17 mouse cellular contexts compared by ENCODE assay signal in genomic region chr8:61713195-61713990, GRCm38 (mm10).
A peak's percentile ranks its signal among the peaks of the same experiment; 100 is the strongest.
DNase-seq lines count a peak whose midpoint lies in the region; ATAC-seq and TF ChIP-seq lines count a peak whose summit lies in the region.
"Had no signal": no experiment of that assay in that cellular context is flagged by ENCODE, and none has a peak within 500 bp of the region (broad histone marks: within the 10 kb centered on the region; RNA-seq: fewer than 3 reads in every experiment).

No protein-coding gene starts in this region.

- TF ChIP-seq EP300 in stomach, postnatal 0 days (optimal IDR thresholded peaks at IDR 0.05): no peak

- H3K4me1 ChIP-seq in heart, embryonic 16.5 days (ENCODE audit: control insufficient read depth, insufficient read depth, low read length): peaks cover 33% of the 10 kb centered on the region
- H3K4me1 ChIP-seq in testis, adult 2 months (ENCODE audit: control insufficient read depth, insufficient read depth, low read length): peaks cover 9% of the 10 kb centered on the region
- peaks cover 18% of the 10 kb centered on the region for H3K4me1 ChIP-seq in intestine, embryonic 16.5 days (ENCODE audit: control insufficient read depth, insufficient read depth, low read length)
- H3K4me1 ChIP-seq in stomach, postnatal 0 days (replicated peaks; ENCODE audit: control insufficient read depth, insufficient read depth): peaks cover 6% of the 10 kb centered on the region; the same call in 1 of the 2 replicates
- H3K4me1 ChIP-seq: forebrain, embryonic 13.5 days; limb, embryonic 15.5 days; megakaryocyte, embryonic 14.5 days had no signal

- no peak for ATAC-seq in heart, embryonic 16.5 days (replicated peaks; ENCODE audit: extremely low read depth, insufficient read depth, low FRiP score)
- peak; percentile 49 for ATAC-seq in intestine, embryonic 16.5 days
- peak; percentile 80 for ATAC-seq in stomach, postnatal 0 days (ENCODE audit: low FRiP score, low TSS enrichment)
- ATAC-seq: CD4-positive, CD25-positive, alpha-beta regulatory T cell, adult 4 months; hindbrain, embryonic 16.5 days; midbrain, embryonic 16.5 days had no signal

- no peak for TF ChIP-seq CTCF in testis, adult 2 months (IDR thresholded peaks at IDR 0.05; ENCODE audit: control insufficient read depth, insufficient read depth, insufficient replicate concordance, low read depth, low read length)
- TF ChIP-seq CTCF in stomach, postnatal 0 days (IDR thresholded peaks at IDR 0.05; ENCODE audit: low read depth): no peak

- H3K4me3 ChIP-seq in heart, embryonic 16.5 days (ENCODE audit: low read length): no peak overlapping the region
- H3K4me3 ChIP-seq in testis, adult 2 months (ENCODE audit: control insufficient read depth, low read depth, low read length): peak overlapping the region; percentile 16; the same call in 1 of the 2 replicates
- no peak overlapping the region for H3K4me3 ChIP-seq in intestine, embryonic 16.5 days (ENCODE audit: low read length)
- no peak overlapping the region for H3K4me3 ChIP-seq in stomach, postnatal 0 days (ENCODE audit: low read depth, low read length)
- H3K4me3 ChIP-seq: forebrain, embryonic 13.5 days; limb, embryonic 15.5 days; megakaryocyte, embryonic 14.5 days had no signal

- WGBS in heart, embryonic 16.5 days: 65% methylated on average over 16 of the region's 16 CpGs
- 61% methylated on average over 16 of the region's 16 CpGs for WGBS in intestine, embryonic 16.5 days
- 56% methylated on average over 16 of the region's 16 CpGs for WGBS in stomach, postnatal 0 days

- no peaks in the 10 kb centered on the region for H3K9me3 ChIP-seq in heart, embryonic 16.5 days (replicated peaks; ENCODE audit: control insufficient read depth, low read length)
- H3K9me3 ChIP-seq in intestine, embryonic 16.5 days (ENCODE audit: control insufficient read depth, low read length): no peaks in the 10 kb centered on the region
- no peaks in the 10 kb centered on the region for H3K9me3 ChIP-seq in stomach, postnatal 0 days (ENCODE audit: control insufficient read depth, low read length)
- H3K9me3 ChIP-seq: forebrain, embryonic 13.5 days; limb, embryonic 15.5 days; megakaryocyte, embryonic 14.5 days had no signal

- H3K27ac ChIP-seq in heart, embryonic 16.5 days (ENCODE audit: low read length): peak overlapping the region; percentile 73
- no peak overlapping the region for H3K27ac ChIP-seq in testis, adult 2 months (ENCODE audit: control insufficient read depth, insufficient read depth, low read depth, low read length)
- peak overlapping the region; percentile 91 for H3K27ac ChIP-seq in intestine, embryonic 16.5 days (ENCODE audit: low read length)
- H3K27ac ChIP-seq in stomach, postnatal 0 days (replicated peaks): peak overlapping the region; percentile 82
- H3K27ac ChIP-seq: forebrain, embryonic 13.5 days; limb, embryonic 15.5 days had no signal

- no peak for TF ChIP-seq POLR2A in testis, adult 2 months (IDR thresholded peaks at IDR 0.05; ENCODE audit: control insufficient read depth, low read depth, low read length)

- H3K9ac ChIP-seq in heart, embryonic 16.5 days (ENCODE audit: low read length): no peak overlapping the region
- no peak overlapping the region for H3K9ac ChIP-seq in intestine, embryonic 16.5 days (ENCODE audit: low read depth, low read length)
- H3K9ac ChIP-seq in stomach, postnatal 0 days (ENCODE audit: low read length): no peak overlapping the region
- H3K9ac ChIP-seq: forebrain, embryonic 13.5 days; limb, embryonic 15.5 days had no signal

- peaks cover 20% of the 10 kb centered on the region for H3K36me3 ChIP-seq in heart, embryonic 16.5 days (ENCODE audit: control insufficient read depth, insufficient read depth)
- H3K36me3 ChIP-seq in testis, adult 2 months (ENCODE audit: control insufficient read depth, insufficient read depth, low read length): no peaks in the 10 kb centered on the region
- H3K36me3 ChIP-seq in intestine, embryonic 16.5 days (ENCODE audit: control insufficient read depth, insufficient read depth, low read length): no peaks in the 10 kb centered on the region
- H3K36me3 ChIP-seq in stomach, postnatal 0 days (ENCODE audit: control insufficient read depth, insufficient read depth, low read length): no peaks in the 10 kb centered on the region

- no peak for DNase-seq in heart, postnatal 4 days
- no peak for DNase-seq in testis, postnatal 14 days (ENCODE audit: low spot score)
- DNase-seq in stomach, postnatal 0 days (ENCODE audit: low spot score): peak; percentile 84
- DNase-seq in ovary, adult 18-20 months (ENCODE audit: low spot score): no peak
- no peak for DNase-seq in cerebellum, adult 9-11 months
- DNase-seq: cerebellum, adult 9-10 months; right cerebral cortex, postnatal 25 days; thymus, postnatal 25 days had no signal

- H3K4me2 ChIP-seq in heart, embryonic 16.5 days (ENCODE audit: low read depth, low read length): no peak overlapping the region
- 0 out of 2 replicates have a peak overlapping the region, but pooled peaks have one; percentile 1 for H3K4me2 ChIP-seq in intestine, embryonic 16.5 days (ENCODE audit: low read depth, low read length)
- no peak overlapping the region for H3K4me2 ChIP-seq in stomach, postnatal 0 days (replicated peaks; ENCODE audit: low read depth)
- H3K4me2 ChIP-seq: forebrain, embryonic 13.5 days; limb, embryonic 15.5 days had no signal

- H3K27me3 ChIP-seq in heart, embryonic 16.5 days (ENCODE audit: control insufficient read depth, insufficient read depth, low read length): no peaks in the 10 kb centered on the region
- no peaks in the 10 kb centered on the region for H3K27me3 ChIP-seq in testis, adult 2 months (ENCODE audit: control insufficient read depth, insufficient read depth, low read length)
- H3K27me3 ChIP-seq in intestine, embryonic 16.5 days (replicated peaks; ENCODE audit: control insufficient read depth, insufficient read depth, low read length): no peaks in the 10 kb centered on the region
- no peaks in the 10 kb centered on the region for H3K27me3 ChIP-seq in stomach, postnatal 0 days (ENCODE audit: control insufficient read depth, insufficient read depth, low read length)
- H3K27me3 ChIP-seq: forebrain, embryonic 13.5 days; limb, embryonic 15.5 days; megakaryocyte, embryonic 14.5 days had no signal
